Mouse (Mus musculus) fat pad, adult 2 months (tissue): ENCODE data around the gene Phgdh.
"Not testable (repeated sequence)": the region's sequence is repeated elsewhere in the genome, so short reads cannot be mapped to it uniquely, and the experiment has no call there.

ENCODE experiments used
- DNase-seq: peaks from one replicate; pipeline ENCODE4 v3.0.0-alpha.2; 2011; ENCODE audit warnings: low read depth, low spot score; ENCODE audit errors: extremely low read depth

Phgdh gene

GRCm38 (mm10) chr3:98339706-98340109 is at the start of gene Phgdh:
Gene Phgdh (minus strand): TSS chr3:98339990.
- not testable (repeated sequence) for DNase-seq

- DNase-seq, result no peak
These were observed 49.5 kb upstream of the Phgdh start for GRCm38 (mm10) chr3:98389305-98389704.

GRCm38 (mm10) chr3:98387756-98388155 is 48.0 kb upstream of the Phgdh start:
- DNase-seq, result no peak

- no peak for DNase-seq
These were observed 47.3 kb upstream of the Phgdh start for GRCm38 (mm10) chr3:98387086-98387485.

- no peak for DNase-seq
These were observed 43.4 kb upstream of the Phgdh start for GRCm38 (mm10) chr3:98383024-98383790.

GRCm38 (mm10) chr3:98382246-98382939 is 42.6 kb upstream of the Phgdh start, which contains the start of gene Zfp697:
Gene Zfp697 (plus strand): TSS chr3:98382461.
- DNase-seq, result no peak

- no peak for DNase-seq
These were observed 42.0 kb upstream of the Phgdh start for GRCm38 (mm10) chr3:98381677-98382245.

- no peak for DNase-seq
These were observed 39.4 kb upstream of the Phgdh start for GRCm38 (mm10) chr3:98379236-98379635.

- DNase-seq, result no peak
These were observed 38.5 kb upstream of the Phgdh start for GRCm38 (mm10) chr3:98378267-98378666.

- DNase-seq, result no peak
These were observed 35.2 kb upstream of the Phgdh start for GRCm38 (mm10) chr3:98374980-98375379.

GRCm38 (mm10) chr3:98374062-98374719 is 34.4 kb upstream of the Phgdh start:
- no peak for DNase-seq

- peak; percentile 88 for DNase-seq
These were observed 29.0 kb upstream of the Phgdh start for GRCm38 (mm10) chr3:98368776-98369175.

GRCm38 (mm10) chr3:98368283-98368682 is 28.5 kb upstream of the Phgdh start:
- DNase-seq, result no peak

- peak; percentile 92 for DNase-seq
These were observed 27.0 kb upstream of the Phgdh start for GRCm38 (mm10) chr3:98366823-98367222.

GRCm38 (mm10) chr3:98366086-98366485 is 26.3 kb upstream of the Phgdh start:
- peak; percentile 46 for DNase-seq

- DNase-seq, result no peak
These were observed 23.0 kb upstream of the Phgdh start for GRCm38 (mm10) chr3:98362753-98363152.

GRCm38 (mm10) chr3:98356632-98357370 is 17.0 kb upstream of the Phgdh start:
- DNase-seq, result no peak

- DNase-seq, result no peak
These were observed 16.2 kb upstream of the Phgdh start for GRCm38 (mm10) chr3:98356026-98356365.

- DNase-seq, result no peak
These were observed 15.7 kb upstream of the Phgdh start for GRCm38 (mm10) chr3:98355344-98356025.

GRCm38 (mm10) chr3:98353892-98354291 is 14.1 kb upstream of the Phgdh start:
- no peak for DNase-seq
